Mouse (Mus musculus) kidney, postnatal 25 days (tissue): ENCODE measurements at regions not wholly inside any gene's neighbourhood (a gene's known extent, or its start where the extent isn't known, plus 50 kb on each side); places are given as distances from the start of the nearest gene placed in this dataset.

ENCODE experiments used
- DNase-seq, 2 experiments: peaks; one replicate each; pipeline ENCODE4 v3.0.0; 2021; ENCODE audit warnings: mixed read lengths in 2 of 2

- DNase-seq, result no peak
Observed at GRCm38 (mm10) chr4:135036764-135037163, 83.7 kb upstream of the Runx3 start.

DNA sequence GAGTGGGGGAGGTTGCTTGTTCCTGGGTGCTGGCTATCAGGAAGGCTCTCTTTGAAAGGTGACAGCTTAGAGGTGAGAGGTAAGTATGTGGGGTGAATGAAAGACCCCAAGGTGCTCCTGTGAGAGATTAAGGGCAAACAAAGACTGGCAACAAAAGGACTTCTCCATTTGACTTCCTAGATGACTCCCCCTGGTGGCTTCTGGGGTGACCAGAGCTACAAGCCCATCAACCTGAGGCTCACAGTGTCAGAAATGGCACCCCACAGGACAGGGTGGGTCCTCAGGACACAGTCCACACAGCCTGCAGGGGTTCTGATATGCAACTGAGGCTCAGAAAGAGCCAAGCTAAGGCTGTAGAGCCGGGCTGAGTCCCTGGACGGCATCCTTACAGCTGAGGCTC, 81.2 kb upstream of the Runx3 start:
- DNase-seq, result no peak

- no peak for DNase-seq
Observed at GRCm38 (mm10) chr4:135041921-135042320, 78.5 kb upstream of the Runx3 start.

GRCm38 (mm10) chr4:135042501-135042900, 78.0 kb upstream of the Runx3 start:
- no peak for DNase-seq

- peak; percentile 27 to 48 for DNase-seq
Observed at GRCm38 (mm10) chr4:135045054-135045453, 75.4 kb upstream of the Runx3 start.

GRCm38 (mm10) chr4:135046619-135047018, 73.8 kb upstream of the Runx3 start:
- no peak for DNase-seq

- DNase-seq, result no peak
Observed at GRCm38 (mm10) chr4:135047251-135047650, 73.2 kb upstream of the Runx3 start.

GRCm38 (mm10) chr4:135047771-135048170, 72.7 kb upstream of the Runx3 start:
- peak; percentile 70 to 78 for DNase-seq

DNA sequence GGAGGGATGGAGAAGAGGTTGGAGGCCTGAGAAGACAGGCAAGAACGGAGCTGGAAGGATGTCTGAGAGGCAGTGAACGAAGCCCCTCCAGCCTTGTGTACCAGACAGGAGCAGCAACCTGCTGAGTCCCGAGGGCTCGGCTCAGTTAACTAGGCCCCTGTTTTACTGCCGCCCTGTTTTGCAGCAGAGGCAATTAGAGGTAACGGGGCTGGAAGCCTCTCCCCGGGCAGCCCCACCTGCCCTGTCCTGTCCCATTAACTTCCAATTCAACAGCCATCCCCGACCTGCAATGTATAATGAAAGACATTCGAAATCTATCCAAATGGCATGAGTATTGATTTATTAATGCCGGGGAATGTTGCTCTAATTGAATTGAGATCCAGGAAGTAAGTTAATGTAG, 70.5 kb upstream of the Runx3 start:
- no peak for DNase-seq

DNA sequence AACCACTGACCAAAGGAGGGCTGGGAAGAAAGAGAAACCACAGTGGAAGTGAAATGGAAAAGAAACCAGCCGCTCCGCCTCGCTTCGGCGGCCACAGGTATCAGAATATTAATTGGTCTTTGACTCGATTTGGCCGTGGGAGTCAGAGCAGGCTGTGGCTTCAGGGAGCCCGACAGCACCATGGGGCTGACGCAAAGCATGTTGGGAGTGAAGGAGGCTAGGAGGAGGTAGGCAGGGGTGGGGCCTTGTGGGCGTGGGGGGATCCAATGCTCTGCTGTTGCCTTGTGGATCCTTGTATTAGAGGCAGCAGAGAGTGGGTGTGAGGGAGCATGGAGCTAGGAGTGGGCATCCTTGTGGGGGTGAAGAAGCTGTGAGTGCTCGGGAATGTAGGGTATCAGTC, 69.0 kb upstream of the Runx3 start:
- DNase-seq, result no peak

DNA sequence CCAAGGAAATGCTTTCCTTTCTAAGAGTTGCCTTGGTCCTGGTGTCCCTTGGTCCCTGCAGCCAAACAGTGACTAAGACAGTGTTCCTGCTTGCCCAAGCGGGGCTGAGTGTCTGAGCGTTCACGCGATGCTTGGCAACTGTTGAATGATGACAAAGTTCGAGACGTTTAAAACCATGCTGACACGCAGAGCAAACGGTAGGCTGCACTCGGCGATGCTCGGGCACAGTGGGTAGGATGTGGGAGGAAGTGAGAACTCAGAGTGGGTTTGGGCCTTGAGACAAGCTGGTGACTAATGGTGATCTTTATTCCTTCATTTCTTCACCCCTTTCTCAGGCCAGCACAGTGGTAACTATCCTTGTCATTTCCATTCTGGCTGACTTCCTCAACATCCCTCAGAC, 66.9 kb upstream of the Runx3 start:
- DNase-seq, result no peak

DNA sequence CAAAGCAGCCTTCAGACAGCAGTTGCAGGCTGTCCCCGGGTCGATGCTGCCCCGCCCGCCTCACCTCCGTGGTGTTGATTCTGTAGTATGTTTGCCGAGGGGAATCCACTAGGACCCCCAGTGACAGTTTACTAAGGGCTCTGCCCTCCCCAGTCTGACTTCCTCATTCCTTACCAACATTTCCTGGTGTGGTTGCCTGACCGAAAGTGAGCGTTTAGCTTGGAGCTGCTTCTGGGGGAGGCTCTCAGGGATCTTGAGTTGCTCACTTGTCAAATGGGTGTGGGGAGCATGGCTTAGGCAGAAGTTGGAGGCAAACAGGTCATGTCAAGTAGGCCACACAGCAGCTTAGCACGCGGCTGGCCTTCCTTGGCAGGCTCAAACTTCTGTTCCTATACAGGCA, 66.1 kb upstream of the Runx3 start:
- DNase-seq, result no peak

GRCm38 (mm10) chr4:135056371-135056770, 64.1 kb upstream of the Runx3 start:
- DNase-seq, result no peak

GRCm38 (mm10) chr4:135057286-135057685, 63.2 kb upstream of the Runx3 start:
- DNase-seq, result no peak

DNA sequence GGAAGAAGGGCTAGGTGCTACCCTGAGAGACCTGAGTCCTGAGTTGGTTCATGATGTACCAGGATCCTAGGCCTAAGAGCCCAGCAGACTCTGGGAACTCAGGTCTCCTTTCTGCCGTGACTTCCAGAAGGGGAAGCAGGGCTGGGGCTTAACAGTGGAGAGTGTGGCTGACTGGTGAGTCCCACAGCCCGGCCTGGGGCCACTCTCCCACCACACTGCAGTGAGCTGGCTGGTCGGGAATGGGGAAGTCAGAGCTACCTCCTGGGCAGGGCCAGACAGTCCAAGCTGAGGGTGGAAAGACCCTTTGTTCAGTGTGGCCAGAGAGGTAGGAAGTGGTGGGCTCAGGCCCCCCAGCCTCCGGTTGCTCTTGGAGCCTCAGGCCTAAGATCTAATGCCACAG, 61.6 kb upstream of the Runx3 start:
- no peak for DNase-seq

- DNase-seq, result no peak
Observed at GRCm38 (mm10) chr4:135061030-135061743, 59.3 kb upstream of the Runx3 start.

DNA sequence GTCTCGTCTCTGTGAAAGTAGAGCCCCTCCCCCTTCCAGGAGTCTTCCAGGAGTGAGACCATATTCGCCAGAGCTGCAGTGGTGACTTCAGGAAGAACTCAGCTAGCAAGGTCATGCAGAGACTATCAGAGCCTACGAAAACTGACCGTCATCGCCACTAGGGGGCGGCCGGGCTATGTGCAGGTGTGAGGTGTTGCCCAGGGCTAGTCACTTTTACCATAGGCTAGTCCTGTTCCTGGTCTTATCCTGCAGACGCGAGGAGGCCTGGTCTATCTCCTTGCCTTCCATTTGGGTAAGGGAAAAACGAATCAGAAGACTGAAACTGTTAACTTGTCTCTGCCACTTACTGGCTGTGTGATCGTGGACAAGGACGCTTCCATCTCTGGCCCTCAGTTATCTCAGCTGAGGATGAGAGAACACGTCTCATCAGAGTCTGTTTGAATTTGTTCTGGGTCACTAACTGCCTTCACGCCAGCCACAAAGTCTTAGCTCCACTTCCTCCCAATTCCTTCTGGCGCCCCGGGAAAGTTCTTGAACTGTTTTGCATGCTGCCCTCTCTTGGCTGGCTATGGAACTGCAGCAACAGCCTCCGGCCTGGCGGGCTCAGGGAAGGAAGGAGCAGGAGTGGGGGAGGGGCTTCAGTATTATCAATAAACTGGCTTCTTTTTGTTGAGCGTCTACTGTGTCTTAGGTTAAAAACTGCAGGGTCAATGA, 53.5 kb upstream of the Runx3 start:
- DNase-seq, result peak; percentile 83 to 88

DNA sequence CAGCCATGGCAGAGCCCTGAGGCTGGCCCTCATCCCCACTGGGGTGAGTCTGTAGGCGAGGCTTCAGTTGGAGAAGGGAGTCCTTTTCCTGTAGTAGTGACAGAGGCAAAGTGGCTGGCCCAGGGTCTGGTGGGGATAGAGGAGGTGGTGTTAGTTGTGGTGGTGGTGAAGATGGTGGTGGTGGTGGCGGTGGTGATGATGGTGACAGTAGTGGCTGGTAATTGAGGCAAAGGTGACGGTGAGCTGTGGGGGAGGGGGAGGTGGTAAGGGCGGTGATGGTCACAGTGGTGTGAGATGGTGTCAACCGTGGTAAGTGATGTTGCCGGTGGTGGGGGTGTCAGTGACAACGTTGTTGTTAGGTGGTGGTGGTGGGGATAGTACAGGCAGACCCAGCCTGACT, 52.6 kb upstream of the Runx3 start:
- DNase-seq, result no peak

- peak; percentile 4 to 50 for DNase-seq
Observed at GRCm38 (mm10) chr4:135069818-135070217, 50.6 kb upstream of the Runx3 start.
